Mouse (Mus musculus): ENCODE results near the gene Msh5.
"Not testable (repeated sequence)": the region's sequence is repeated elsewhere in the genome, so short reads cannot be mapped to it uniquely, and the experiment has no call there.

Msh5 gene

DNA sequence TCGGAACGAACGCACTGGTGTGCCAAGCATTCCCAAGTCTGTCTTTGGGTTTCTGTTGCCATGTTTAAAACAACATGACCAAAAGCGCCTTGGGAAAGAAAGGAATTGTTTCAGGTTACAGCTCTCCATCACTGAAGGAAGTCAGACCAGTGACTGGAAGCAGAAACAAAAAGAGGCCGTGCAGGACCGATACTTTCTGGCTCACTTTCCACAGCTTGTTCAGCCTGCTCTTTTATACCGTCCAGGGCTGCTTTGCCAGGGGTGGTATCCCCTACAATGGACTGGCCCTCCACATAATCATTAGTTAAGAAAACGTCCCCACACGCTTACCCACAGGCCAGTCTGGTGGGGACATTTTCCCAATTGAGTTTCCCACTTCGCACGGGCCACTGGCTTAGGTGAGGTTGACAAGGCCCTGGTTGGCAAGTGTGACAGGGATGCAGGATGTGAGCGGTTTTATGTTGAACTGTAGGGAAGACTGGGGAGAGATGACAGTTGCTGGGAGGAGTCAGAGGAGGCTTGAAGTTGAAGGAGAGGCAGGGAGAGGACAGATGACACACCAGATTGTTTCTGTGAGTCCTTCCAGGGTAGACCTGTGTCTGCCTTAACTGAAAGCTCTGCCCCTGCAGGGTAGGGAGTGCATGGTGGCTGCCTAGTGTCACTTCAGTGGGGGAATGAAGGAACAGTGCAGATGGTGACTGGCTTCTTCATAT, 44.2 kb downstream of the Msh5 start:
- no peak for DNase-seq (ENCODE audit: low spot score in 2 of 2)

DNA sequence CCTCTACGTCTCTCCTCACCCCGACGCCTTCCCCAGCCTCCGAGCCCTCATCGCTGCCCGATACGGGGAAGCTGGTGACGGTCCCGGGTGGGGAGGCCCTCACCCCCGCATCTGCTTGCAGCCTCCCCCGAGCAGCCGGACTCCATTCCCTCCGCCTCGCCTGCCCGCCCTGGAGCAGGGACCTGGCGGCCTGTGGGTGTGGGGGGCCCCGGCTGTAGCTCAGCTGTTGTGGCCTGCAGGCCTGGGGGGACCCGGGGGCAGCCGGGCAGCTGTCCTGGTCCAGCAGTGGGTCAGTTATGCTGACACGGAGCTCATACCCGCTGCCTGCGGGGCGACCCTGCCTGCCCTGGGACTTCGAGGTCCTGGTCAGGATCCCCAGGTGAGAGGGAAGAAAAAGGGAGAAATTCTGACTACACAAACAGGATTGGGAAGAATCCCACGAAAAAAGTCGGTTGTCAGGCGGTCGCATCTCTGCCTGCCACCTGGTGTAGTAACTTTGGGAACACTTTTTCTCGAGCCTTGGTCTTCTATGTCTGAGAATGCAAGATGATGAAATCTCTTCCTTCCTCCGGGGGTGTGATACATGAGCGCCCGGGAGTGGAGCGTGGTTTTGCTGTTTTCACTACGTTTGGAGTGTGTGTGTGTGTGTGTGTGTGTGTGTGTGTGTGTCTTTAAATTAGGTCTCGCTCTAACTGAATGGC, 44.9 kb downstream of the Msh5 start:
- no peak for DNase-seq (ENCODE audit: low spot score in 2 of 2)

DNA sequence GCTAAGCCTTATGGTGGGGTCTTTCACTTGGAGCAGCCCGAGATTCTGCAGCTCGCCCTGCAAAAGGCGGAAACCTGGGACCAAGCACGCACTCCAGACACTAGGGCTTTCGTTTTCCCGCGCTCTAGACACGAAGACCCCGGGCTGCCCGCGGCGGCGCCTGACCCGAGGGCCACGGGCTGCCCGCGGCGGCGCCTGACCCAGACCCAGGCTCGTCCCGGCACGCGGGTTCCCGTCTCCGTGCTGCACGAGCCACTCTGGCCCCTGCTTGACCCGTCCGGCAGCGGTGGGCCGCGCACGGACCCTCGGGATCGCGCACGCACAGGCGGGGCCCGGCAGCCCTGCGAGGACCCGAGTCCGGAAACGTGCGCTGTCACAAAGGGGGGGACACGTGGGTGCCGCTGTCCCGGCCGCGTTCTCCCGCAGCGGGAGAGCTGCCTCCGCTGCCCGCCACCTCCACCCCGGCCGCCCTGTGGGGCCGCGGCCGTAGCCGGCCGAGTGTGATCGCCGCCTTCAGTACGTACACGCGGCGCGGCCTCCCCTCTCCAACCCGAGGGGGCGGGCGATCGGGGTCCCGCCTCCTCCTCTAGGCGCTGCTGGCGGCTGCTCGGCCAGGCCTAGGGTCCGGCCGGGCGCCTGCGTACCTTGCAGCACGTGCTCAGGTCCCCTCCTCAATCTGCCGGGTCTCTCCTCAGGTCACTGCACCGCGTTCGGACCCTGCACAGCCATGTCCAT, 45.7 kb downstream of the Msh5 start, which contains the start of gene Vars:
Gene Vars (plus strand): TSS at position 271 of the 735 bp plus-strand sequence.
- peak; percentile 70 to 83 for DNase-seq (ENCODE audit: low spot score in 2 of 2)

DNA sequence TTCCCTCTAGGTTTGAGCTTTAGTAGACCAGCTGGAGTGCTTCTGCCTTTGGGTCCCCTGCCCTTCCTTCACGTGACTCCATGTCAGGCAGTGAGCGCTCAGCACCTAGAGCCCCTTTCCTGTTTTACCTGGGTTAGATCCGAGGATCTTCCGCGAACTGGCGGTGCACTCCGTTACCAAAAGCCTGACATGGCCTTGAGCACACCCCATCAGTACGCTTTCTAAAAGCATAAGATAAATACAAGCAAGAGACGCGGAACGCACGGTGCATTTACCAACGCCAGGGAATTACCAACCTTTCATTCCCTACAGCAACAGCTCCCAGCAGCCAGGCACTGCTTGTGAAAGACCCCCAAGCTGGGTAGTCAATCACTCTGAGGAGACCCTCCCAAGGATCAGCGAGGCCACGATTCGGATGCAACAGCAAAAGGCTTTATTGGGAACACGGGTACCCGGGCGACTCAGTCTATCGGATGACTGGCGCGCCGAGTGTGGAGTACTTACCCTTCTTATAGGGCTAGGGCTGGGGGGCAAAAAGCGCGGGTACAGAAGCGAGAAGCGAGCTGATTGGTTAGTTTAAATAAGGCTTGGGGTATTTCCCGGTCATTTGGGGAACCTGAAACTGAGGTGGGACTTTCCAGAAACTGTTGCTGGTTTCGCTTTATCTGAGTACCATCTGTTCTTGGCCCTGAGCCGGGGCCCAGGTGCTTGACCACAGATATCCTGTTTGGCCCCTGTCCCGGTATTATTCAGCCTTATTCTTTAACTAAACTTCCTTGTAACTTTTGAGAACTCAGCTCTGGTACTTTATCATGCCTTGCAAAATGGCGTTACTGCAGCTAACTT, 46.5 kb downstream of the Msh5 start:
- not testable (repeated sequence) for DNase-seq (ENCODE audit: low spot score in 2 of 2)

DNA sequence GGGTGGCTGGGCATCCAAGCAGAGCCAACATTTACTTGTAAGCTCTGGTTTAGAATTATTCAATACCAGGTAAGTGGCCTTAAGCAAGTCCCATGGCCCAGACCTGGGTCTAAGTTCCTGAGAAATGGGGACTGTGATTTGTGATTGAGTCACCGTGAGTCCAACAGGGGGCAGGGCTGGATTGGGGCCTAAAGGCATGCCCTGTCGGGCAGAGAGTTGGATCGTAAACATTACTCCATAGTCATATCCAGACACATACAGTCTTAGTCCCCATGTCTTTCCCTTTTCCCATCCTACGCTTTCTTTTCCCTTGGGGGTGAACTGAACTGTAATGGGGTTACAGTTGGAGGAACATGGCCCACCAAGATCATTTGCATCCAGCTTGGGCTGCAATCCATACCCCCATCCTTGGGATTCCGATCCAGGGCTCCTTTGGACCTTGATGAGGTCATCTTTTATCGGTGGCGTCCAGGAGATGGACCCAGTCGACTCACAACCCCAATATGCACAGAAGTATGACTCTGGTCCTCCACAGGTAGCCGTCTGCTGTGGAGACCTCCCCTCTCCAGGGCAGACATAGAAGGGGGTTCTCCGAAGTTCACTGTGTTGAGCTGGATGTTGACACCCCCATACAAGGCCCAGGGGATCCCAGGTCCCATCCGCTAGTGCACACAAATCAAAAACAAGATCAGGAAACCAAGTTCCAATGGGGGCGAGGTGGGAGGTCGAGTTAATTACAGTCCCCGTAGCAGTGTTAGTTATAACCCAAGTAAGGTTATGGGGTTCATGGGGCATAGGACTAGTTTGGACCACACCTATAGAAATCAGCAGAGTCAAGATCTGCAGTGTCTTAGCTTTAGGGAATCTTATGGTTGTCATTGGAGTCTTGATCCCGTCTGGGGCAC, 47.8 kb downstream of the Msh5 start:
- DNase-seq (ENCODE audit: low spot score in 2 of 2), result no peak

DNA sequence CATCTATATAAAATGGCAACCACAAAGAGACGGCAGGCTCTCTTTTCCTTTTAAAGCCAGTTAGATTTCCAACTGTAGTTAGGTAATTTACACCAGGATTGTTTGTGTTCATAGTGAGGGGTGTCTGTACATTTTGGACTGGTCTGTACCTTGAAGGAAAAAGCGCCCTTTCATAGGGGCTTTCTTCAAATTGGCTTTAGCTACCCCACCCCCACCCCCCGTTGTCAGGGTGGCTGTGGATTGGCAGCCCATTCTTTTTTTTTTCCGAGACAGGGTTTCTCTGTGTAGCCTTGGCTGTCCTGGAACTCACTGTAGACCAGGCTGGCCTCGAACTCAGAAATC, 49.4 kb downstream of the Msh5 start:
- no peak for DNase-seq (ENCODE audit: low spot score in 2 of 2)

DNA sequence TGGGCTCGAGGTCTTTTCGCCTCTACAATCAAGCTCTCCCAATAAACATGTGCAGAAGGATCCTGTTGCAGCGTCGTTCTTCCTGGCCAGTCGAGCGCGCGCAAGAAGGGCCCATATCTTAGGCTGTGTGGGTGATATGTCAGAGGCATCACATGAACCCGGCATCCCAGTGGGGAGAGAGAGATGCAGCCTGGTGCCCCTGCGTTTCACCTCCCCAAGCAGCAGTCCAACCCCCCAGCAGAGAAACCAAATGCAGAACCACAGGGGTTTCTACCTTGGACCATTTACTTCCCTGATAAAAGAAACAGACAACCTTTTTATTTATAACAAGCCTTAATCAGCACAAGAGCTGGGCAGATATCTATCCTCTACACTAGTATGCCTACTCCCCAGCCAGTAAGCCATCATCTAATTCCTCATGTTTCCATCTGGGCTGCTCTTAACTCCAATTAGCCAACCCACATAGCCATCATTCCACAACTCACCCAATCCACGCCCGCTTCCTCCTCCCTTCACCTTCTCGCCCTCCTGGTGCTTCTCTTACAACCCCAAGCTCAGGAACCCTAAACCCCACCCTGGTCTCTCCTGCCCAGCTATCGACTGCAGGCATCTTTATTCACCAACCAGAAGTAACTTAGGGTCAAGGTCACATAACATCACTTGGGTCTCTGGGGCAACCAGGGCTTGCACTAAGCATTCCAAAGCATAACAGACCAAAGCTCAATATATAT, 50.0 kb downstream of the Msh5 start:
- DNase-seq (ENCODE audit: low spot score in 2 of 2), result no peak

DNA sequence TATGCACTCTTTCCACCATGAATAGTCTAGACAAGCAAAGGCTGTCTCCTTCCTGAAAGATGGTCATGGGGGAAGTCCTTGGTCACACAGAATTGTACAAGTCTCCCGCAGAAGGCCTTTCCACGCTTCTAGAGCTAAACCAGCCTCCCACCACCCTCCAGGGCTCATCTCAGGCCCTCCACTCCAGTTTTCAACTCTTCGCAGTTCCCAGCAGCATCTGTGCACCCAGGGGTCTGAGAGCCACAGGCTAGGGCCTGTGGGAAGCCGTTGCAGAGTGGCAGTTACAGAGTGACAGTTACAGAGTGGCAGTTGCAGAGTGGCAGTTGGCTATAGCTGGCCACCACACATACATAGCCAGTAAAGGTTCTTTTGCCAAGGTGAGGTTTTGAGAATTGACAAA, 50.6 kb downstream of the Msh5 start:
- not testable (repeated sequence) for DNase-seq (ENCODE audit: low spot score in 2 of 2)

DNA sequence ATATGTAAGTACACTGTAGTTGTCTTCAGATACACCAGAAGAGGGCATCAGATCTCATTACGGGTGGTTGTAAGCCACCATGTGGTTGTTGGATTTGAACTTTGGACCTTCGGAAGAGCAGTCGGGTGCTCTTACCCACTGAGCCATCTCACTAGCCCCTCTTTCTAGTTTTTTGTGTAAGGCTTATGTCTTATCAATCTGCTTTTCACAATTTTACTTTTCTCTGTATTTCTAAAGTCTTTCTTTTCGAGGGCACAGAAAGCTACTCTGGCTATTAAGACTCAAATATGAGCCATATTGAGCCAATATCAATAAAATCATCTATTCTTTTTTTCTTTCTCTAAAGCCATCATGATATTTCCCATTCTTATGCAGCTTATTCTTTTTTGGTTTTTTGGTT, 51.4 kb downstream of the Msh5 start:
- not testable (repeated sequence) for DNase-seq (ENCODE audit: low spot score in 2 of 2)

DNA sequence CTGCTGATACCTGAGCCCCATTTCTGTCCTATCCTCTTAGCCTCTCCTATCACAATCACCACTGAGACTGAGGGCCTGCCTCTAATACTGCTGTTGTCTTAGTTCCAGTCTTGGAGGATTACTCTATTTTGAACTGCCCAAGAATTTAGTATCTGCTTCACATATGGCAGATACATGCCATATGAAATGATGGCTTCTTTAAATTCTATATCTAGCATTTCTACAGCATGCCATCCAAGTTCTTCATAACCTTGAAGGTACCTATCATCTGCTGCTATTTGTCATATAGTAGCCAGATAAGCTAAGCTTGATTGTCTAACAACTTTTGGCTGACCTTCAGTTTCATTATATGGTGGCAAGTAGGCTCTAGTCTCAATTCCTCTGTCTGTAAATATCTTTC, 51.8 kb downstream of the Msh5 start:
- no peak for DNase-seq (ENCODE audit: low spot score in 2 of 2)

DNA sequence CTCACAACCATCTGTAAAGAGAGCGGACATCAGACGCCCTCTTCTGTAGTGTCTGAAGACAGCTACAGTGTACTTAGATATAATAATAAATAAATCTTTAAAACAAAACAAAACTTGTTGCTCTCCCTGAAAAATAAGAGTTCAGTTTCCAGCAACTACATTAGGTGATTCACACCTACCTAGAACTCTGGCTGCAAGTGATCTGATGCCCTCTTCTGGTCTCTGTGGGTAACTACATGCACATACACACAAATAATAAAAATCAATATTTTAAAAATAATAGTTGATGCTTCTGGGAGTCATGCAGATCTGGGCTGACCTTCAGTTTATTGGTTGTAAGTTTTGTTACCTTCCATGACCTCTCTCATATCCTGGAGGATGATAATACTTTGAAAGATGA, 62.3 kb downstream of the Msh5 start:
- no peak for DNase-seq (ENCODE audit: low spot score in 2 of 2)

DNA sequence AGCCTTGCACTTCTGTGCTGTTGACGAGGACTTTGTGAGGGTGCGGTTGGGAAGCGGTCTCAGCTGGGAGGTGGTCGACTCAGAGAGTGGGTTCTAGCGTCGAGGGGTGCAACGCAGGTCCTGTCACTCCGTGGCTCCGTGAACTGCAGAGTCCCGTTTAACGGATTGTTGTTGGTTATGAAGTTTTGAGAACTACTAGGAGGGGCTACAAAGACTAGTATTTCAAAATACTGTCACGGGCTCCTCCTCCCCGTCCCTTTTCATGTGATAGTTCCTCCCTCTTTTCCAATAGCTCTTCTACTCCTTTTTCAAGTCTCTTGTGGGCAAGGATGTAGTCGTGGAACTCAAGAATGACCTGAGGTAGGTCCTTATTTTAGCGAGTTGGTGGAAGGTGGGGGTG, 64.2 kb downstream of the Msh5 start:
- no peak for DNase-seq (ENCODE audit: low spot score in 2 of 2)

DNA sequence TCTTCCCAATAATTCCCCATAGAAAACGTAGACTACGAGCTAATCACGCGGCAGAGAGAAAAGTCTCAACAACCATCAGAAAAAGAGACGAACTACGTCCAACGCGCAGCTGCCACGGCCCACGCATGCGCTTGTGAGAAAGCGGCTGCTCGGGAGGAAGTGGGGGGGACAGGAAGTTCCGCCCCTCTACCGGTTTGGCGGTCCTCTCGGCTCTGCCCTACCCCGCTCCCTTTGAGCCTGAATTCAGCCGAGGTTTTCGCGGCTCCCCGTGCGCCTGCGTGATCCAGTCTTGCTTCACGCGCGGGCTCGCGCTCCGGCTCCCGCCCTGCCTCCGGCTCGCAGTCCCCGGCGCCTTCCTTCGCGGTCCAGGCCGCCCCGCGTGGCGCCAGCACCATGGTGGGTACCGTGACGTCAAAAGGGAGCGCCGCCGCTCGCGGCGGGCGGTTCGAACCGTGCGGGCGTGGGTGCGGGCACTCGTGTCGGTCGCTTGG, 64.8 kb downstream of the Msh5 start, which contains the start of gene Lsm2:
Gene Lsm2 (plus strand): TSS at position 173 of the 491 bp plus-strand sequence.
- peak; percentile 81 to 89 for DNase-seq (ENCODE audit: low spot score in 2 of 2)

DNA sequence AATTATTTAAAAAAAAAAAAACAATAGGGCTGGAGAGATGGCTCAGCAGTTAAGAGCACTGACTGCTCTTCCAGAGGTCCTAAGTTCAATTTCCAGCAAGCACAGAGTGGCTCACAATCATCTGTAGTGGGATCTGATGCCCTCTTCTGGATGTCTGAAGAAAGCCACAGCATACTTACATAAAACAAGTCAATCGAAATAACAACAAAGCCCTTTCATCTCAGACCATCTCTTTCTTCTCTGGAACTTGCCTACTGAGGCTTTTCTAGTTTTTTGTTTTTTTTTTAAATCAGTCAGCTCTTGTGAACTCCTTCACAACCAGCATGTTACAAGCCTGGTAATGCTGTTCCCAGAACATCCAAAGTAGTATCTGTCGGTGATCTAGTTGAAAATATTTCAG, 65.9 kb downstream of the Msh5 start:
- DNase-seq (ENCODE audit: low spot score in 2 of 2), result no peak

DNA sequence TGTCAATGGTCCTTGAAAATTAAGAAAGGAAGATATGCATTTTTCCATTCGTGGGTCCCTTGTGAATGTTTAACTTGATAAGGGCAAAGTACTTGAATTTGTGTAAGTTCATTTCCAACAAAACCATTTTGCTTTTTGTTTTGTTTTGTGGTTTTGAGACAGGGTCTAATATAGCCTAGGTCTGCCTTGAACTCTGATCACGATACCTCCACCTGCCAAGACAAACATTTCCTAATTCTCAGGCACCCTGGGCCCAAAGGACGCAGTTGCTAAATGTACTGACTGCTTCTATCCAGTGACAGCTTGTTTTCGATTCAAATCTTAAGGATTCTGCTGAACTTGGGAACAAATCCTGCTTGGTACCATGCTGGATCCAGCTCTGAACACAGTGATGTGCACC, 66.9 kb downstream of the Msh5 start:
- DNase-seq (ENCODE audit: low spot score in 2 of 2), result no peak
